Mouse (Mus musculus) lung, adult 2 months (tissue): ENCODE results near the gene Pawr. TPM values are rescaled to one million over a fixed set of nuclear protein-coding genes. Genes with fewer than 3 reads are reported as not detected.

Source experiments
- DNase-seq: peaks from one replicate; pipeline ENCODE4 v3.0.0; 2022
- H3K4me1 ChIP-seq: fragments of 200-500 bp; 2 replicates; pipeline ENCODE4 v1.6.1; 2011; ENCODE audit warnings: low read length; ENCODE audit not compliant: control insufficient read depth, insufficient read depth
- H3K4me3 ChIP-seq: fragments of 200-500 bp; replicated peaks from 2 replicates; pipeline ENCODE3; 2011; ENCODE audit warnings: low read depth, mild to moderate bottlenecking, control low read depth, low read length; ENCODE audit errors: extremely low read depth
- CTCF ChIP-seq: fragments of 200-500 bp; IDR thresholded peaks from 2 replicates; pipeline ENCODE4 v1.5.1; 2011; ENCODE audit warnings: mild to moderate bottlenecking, low read length, control low read depth; ENCODE audit not compliant: insufficient read depth
- POLR2A ChIP-seq: fragments of 200-500 bp; IDR thresholded peaks from 2 replicates; pipeline ENCODE4 v1.6.1; 2011; ENCODE audit warnings: low read depth, mild to moderate bottlenecking, control low read depth, low read length, borderline replicate concordance; ENCODE audit errors: extremely low read depth
- WGBS: fragments of 180-500 bp; shearing (Covaris S2); methylation state at CpG from one replicate; pipeline ENCODE4 v1.1.7; 2018; 5-methylcytosine and 5-hydroxymethylcytosine counted together
- polyA plus RNA-seq: library from polyadenylated mRNA; depleted of rRNA; stranded (reverse); fragments of >200 nt; gene quantifications from 2 replicates; pipeline ENCODE4 v1.2.3, GENCODE M21; 2012

The Pawr gene
- polyA plus RNA-seq, 1 experiment: 12.9 TPM

- TF ChIP-seq CTCF (no peak), POLR2A (no peak)
- 52% methylated on average over 9 of the region's 9 CpGs for WGBS
- Histone ChIP-seq H3K4me1 (peaks cover 5% of the 10 kb centered on the region; the same call in 1 of the 2 replicates), H3K4me3 (no peak overlapping the region)
- no peak for DNase-seq
These were observed 18.5 kb downstream of the Pawr start for GRCm38 (mm10) chr10:108350125-108351070.

- no peak for TF ChIP-seq CTCF
- TF ChIP-seq POLR2A: no peak
- Histone ChIP-seq H3K4me3 (no peak overlapping the region), H3K4me1 (peaks cover 5% of the 10 kb centered on the region; the same call in 1 of the 2 replicates)
- WGBS: 81% methylated on average over 10 of the region's 10 CpGs
- DNase-seq: no peak
These were observed 21.0 kb downstream of the Pawr start for GRCm38 (mm10) chr10:108352944-108353343.

DNA sequence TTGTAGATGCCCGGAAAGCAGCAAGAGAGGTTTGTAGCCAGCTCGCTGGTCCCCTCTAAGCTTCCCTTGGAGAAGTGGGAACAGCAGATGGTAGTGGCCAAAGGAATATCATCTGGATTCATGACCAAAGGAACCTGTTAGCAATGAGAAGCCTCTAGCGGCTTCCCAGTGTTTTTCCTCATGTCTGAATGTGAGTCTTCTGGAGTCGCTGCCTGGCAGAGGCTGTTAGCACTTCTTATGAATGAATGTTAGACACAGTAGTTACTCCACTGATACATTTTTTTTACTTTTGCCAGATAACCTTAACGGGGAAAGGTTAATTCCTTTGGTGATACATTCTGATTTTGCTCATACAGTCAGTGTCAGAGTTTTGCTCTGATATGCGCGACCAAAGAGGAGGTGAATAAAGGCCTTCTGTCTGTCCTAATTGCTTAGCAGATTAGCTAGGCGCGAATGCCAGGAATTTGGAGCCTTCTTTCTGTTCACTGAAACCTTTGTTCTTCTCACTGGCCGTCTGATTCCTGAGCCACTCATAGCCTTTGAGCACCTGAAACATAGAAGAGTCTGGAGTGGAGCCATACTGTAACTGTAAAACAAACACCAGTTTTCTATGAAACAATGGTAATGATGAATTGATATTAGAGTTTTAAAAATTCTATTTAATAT is 22.9 kb downstream of the Pawr start:
- Histone ChIP-seq H3K4me1 (peaks cover 2% of the 10 kb centered on the region; the same call in 1 of the 2 replicates), H3K4me3 (no peak overlapping the region)
- TF ChIP-seq CTCF (no peak), POLR2A (no peak)
- 61% methylated on average over 10 of the region's 10 CpGs for WGBS
- no peak for DNase-seq

- peaks cover 2% of the 10 kb centered on the region; the same call in 1 of the 2 replicates for H3K4me1 ChIP-seq
- 54% methylated on average over 3 of the region's 3 CpGs for WGBS
- no peak for TF ChIP-seq POLR2A
- TF ChIP-seq CTCF: no peak
- DNase-seq: no peak
- no peak overlapping the region for H3K4me3 ChIP-seq
These were observed 23.5 kb downstream of the Pawr start for GRCm38 (mm10) chr10:108355392-108355775.

- peaks cover 7% of the 10 kb centered on the region for H3K4me1 ChIP-seq
- DNase-seq: no peak
- H3K4me3 ChIP-seq: no peak overlapping the region
- no peak for TF ChIP-seq CTCF
- no peak for TF ChIP-seq POLR2A
- WGBS: 90% methylated on average over 12 of the region's 12 CpGs
These were observed 24.8 kb downstream of the Pawr start for GRCm38 (mm10) chr10:108356601-108357187.

DNA sequence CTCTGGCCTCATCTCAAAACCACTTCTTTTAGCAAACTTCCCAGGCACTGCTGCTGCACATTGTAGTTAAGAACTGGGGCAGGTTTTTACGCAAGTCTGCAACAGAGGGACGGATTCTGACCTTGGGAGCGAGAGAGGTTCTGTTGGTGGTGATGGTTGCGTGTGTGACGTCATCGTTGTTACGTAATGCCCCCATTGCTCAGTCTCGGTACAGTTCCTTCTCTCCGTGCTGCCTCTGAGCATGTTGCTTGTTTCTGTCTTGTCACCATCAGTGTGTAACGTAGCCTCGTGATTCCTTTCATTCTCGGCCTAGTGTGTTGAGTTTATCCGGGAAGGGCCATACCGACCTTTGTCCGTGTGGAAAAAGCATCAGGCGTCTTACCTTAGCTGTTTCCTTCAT is 28.1 kb downstream of the Pawr start:
- Histone ChIP-seq H3K4me3 (no peak overlapping the region), H3K4me1 (peaks cover 6% of the 10 kb centered on the region)
- WGBS: 76% methylated on average over 16 of the region's 16 CpGs
- TF ChIP-seq CTCF (no peak), POLR2A (no peak)
- no peak for DNase-seq

DNA sequence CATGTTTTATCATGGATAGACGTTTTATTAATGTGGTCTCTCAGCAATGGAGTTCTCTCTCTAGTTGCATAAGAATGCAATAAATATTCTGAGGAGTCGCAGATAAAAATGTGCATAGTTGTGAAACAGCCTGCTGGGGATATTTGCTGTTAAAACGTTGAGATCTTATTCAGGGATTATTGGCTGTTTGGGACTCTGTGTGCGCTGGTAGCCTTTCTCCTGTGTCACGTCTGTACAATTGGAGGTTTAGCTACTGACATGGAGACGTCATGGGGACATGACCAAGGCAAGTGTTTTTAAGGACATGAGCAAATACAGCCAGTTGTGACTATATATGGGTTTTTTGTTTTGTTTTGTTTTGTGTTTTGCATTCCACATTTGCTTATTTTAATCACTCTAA is 28.9 kb downstream of the Pawr start:
- no peak for DNase-seq
- WGBS: 50% methylated on average over 6 of the region's 6 CpGs
- Histone ChIP-seq H3K4me1 (peaks cover 5% of the 10 kb centered on the region), H3K4me3 (no peak overlapping the region)
- TF ChIP-seq CTCF (no peak), POLR2A (no peak)

- no peak overlapping the region for H3K4me3 ChIP-seq
- WGBS: 46% methylated on average over 9 of the region's 9 CpGs
- DNase-seq: no peak
- TF ChIP-seq POLR2A (no peak), CTCF (no peak)
- peaks cover 5% of the 10 kb centered on the region for H3K4me1 ChIP-seq
These were observed 29.7 kb downstream of the Pawr start for GRCm38 (mm10) chr10:108361419-108362155.

DNA sequence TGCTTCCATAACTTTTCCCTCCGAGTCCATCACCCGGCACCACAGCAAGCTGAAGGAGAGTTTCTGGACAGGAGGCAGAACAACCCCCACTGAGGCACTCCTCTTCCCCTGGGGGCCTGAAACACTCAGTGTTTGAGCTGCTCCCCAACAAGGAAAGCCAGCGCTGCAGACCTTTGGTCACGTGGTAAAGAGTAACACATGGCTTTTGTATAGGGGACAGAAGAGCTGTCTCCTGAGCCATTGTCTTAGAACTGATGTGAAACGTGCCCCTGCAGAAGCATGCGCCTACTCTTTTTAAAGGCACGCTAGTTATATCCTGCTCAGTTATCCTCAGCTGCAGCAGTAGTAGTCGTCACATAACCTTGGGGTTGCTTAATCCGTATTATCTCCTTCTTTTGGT is 32.0 kb downstream of the Pawr start:
- TF ChIP-seq CTCF (no peak), POLR2A (no peak)
- peaks cover 5% of the 10 kb centered on the region for H3K4me1 ChIP-seq
- WGBS: 79% methylated on average over 9 of the region's 9 CpGs
- DNase-seq: no peak
- H3K4me3 ChIP-seq: no peak overlapping the region
